Mouse (Mus musculus) heart, embryonic 12.5 days (tissue): ENCODE data around the gene Akain1. TPM values are rescaled to one million over a fixed set of nuclear protein-coding genes. Genes with fewer than 3 reads are reported as not detected.

Experiments
- ATAC-seq: fragments of 200-750 bp; cut with Nextera tagmentation; 2 replicates; pipeline ENCODE4 v1.8.0; 2017; ENCODE audit warnings: moderate TSS enrichment, moderate library complexity; ENCODE audit not compliant: insufficient number of reproducible peaks, low FRiP score
- H3K27ac ChIP-seq: fragments of 300-500 bp; sonication (generic); 2 replicates; pipeline ENCODE4 v1.5.1; 2016; ENCODE audit warnings: mild to moderate bottlenecking, moderate library complexity; ENCODE audit not compliant: poor library complexity, severe bottlenecking
- H3K27me3 ChIP-seq: fragments of 300-500 bp; sonication (generic); replicated peaks from 2 replicates; pipeline ENCODE4 v1.6.1; 2016; ENCODE audit warnings: mild to moderate bottlenecking, moderate library complexity
- H3K36me3 ChIP-seq: fragments of 300-500 bp; sonication (generic); 2 replicates; pipeline ENCODE4 v1.6.1; 2016; ENCODE audit warnings: mild to moderate bottlenecking, moderate library complexity
- H3K4me1 ChIP-seq: fragments of 300-500 bp; sonication (generic); replicated peaks from 2 replicates; pipeline ENCODE4 v1.6.1; 2016; ENCODE audit warnings: mild to moderate bottlenecking
- H3K4me2 ChIP-seq: fragments of 300-500 bp; sonication (generic); 2 replicates; pipeline ENCODE4 v1.6.1; 2016; ENCODE audit warnings: mild to moderate bottlenecking, moderate library complexity
- H3K4me3 ChIP-seq: fragments of 300-500 bp; sonication (generic); 2 replicates; pipeline ENCODE4 v1.5.1; 2016; ENCODE audit warnings: mild to moderate bottlenecking
- H3K9ac ChIP-seq: fragments of 300-500 bp; sonication (generic); 2 replicates; pipeline ENCODE4 v1.6.1; 2016; ENCODE audit warnings: mild to moderate bottlenecking, moderate library complexity
- H3K9me3 ChIP-seq: fragments of 300-500 bp; sonication (generic); replicated peaks from 2 replicates; pipeline ENCODE4 v1.6.1; 2016; ENCODE audit warnings: mild to moderate bottlenecking, moderate library complexity
- WGBS: fragments of 180-500 bp; shearing (Covaris S2); methylation state at CpG from one replicate; pipeline ENCODE4 v1.1.7; 2016; 5-methylcytosine and 5-hydroxymethylcytosine counted together
- polyA plus RNA-seq: library from polyadenylated mRNA; unstranded; fragments of >200 nt; fragmentation: Nextera tagmentation; extraction: Ambion mirVana; gene quantifications from 2 replicates; pipeline ENCODE4 v1.2.1, GENCODE M21; 2016

Akain1 gene
- polyA plus RNA-seq, result not detected in 2 replicates

DNA sequence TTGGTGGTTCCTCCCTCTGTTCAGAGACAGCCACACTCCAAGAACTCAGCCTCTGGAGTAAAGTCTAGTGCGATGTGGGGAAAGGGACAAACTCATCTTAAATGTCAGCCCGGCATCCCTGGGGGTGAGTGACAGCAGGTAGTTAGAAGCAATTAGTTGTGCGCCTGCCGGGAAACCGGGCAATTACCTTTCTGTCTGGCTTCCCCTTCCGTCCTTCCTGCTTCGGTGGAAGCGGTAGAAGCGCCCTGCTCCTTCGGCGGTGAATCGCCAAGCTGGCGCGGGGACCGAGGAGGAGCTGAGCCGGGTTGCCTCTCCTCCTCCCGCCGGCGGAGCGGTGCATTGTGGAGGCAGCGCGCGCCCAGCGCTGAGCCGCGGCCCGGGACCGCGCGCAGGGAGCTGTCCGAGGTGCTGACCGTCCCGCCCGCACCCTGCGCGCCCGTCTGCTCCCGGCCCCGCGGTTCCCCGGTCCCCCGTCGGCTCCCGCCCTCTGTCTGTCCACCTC lies at the start of gene Akain1:
TSS of gene Akain1 (plus strand) at position 337 of the 502 bp plus-strand sequence.
- Histone ChIP-seq H3K9me3 (no peaks in the 10 kb centered on the region), H3K27ac (no peak within 1 kb of the TSS), H3K27me3 (peaks cover 38% of the 10 kb centered on the region), H3K4me2 (peak within 1 kb of the TSS; percentile 88), H3K9ac (peak within 1 kb of the TSS; percentile 61), H3K4me1 (peaks cover 22% of the 10 kb centered on the region), H3K4me3 (peak within 1 kb of the TSS; percentile 54), H3K36me3 (no peaks in the 10 kb centered on the region)
- WGBS, result under 1% methylated on average over 41 of the region's 44 CpGs
- peak; percentile 91 for ATAC-seq

DNA sequence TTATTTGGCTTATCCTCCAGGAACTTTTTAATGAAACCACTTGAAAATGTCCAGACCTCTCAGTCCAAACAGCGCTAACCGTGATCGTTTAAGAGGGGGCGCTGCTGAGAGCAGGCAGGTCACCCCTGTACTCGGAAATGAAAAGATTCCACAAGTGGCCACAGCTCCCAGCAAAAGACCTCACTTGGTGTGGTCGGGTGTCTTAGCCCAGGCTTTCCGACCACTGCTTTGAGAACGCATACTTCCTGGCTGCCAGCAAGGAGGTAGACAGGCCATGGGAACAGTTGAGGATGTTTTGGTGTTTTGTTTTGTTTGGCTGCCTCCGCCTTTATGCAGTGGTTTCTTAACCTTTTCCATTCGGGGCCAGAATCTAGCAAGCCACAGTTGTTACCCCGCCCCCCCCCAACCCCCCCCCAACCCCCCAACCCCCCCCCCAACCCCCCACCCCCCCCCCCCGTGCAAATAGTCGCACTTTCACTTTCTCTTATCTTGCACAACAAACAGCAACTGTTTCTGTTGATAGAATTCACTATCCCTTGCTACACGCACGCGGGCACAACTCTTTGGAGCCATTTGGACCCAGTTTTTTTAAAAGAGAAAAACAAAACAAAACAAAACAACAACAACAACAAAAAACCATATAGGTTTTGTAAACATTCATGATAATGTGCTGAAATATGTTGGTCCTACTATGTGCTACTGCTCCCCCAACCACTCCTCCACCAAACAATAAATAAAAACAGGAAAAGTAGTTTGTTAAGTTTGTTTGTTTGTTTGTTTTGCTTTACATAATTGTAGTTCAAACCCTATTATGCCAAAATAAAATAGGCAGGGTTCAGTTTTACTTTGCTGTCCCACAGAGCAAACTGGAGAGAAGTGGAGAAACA lies 42.7 kb upstream of the Akain1 start:
- Histone ChIP-seq H3K27ac (no peak overlapping the region), H3K4me1 (no peaks in the 10 kb centered on the region), H3K36me3 (peaks cover under 1% of the 10 kb centered on the region; the same call in 1 of the 2 replicates), H3K4me3 (peak overlapping the region; percentile 19), H3K9me3 (no peaks in the 10 kb centered on the region), H3K27me3 (no peaks in the 10 kb centered on the region), H3K4me2 (peak overlapping the region; percentile 55), H3K9ac (peak overlapping the region; percentile 43; the same call in 1 of the 2 replicates)
- peak; percentile 60 for ATAC-seq
- 26% methylated on average over 13 of the region's 16 CpGs for WGBS

DNA sequence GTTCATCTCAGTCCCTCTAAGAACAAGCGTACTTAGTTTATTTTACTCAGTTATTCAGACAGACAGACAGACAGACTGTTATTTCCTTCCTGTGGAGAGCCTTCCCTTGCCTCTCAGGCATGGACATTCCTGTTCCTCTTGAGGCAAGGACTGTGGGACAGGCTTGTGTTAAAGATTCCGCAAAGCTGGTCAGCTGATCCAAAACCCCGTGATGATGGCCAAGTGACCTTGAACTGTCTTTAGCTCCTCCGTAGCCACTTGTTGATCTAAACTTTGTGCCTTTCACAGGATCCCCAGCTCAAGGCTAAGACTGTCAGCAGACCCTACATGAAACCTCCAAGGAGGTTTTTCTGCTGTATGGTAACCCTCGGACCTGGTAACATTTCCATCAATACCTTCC lies 42.0 kb upstream of the Akain1 start:
- Histone ChIP-seq H3K9me3 (no peaks in the 10 kb centered on the region), H3K4me1 (no peaks in the 10 kb centered on the region), H3K4me2 (no peak overlapping the region), H3K36me3 (no peaks in the 10 kb centered on the region), H3K27me3 (no peaks in the 10 kb centered on the region), H3K27ac (no peak overlapping the region), H3K4me3 (no peak overlapping the region), H3K9ac (no peak overlapping the region)
- ATAC-seq, result no peak
- 39% methylated on average over 5 of the region's 5 CpGs for WGBS

DNA sequence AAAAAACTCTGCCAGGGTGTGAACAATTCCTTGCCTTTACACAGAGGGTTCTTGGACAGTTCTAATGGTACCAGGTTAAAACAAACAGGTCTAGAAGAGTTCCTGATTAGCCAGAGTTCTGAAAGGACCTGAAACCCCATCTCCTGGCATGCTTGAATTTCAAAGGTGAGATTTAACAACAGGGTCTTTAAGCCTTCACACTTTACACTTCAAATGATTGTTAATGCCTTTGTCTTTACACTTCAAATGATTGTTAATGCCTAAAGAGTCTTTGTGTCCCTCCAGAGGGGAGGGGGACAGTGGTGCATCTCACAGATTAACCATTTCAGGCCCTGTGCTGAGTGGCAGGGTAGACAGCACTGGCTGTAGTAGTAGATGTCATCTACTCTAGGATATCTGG lies 41.0 kb upstream of the Akain1 start:
- no peaks in the 10 kb centered on the region for H3K36me3 ChIP-seq
- no peak for ATAC-seq
- no peaks in the 10 kb centered on the region for H3K27me3 ChIP-seq
- H3K4me2 ChIP-seq, result no peak overlapping the region
- no peak overlapping the region for H3K27ac ChIP-seq
- no peaks in the 10 kb centered on the region for H3K4me1 ChIP-seq
- no peak overlapping the region for H3K9ac ChIP-seq
- no peak overlapping the region for H3K4me3 ChIP-seq
- H3K9me3 ChIP-seq, result no peaks in the 10 kb centered on the region

DNA sequence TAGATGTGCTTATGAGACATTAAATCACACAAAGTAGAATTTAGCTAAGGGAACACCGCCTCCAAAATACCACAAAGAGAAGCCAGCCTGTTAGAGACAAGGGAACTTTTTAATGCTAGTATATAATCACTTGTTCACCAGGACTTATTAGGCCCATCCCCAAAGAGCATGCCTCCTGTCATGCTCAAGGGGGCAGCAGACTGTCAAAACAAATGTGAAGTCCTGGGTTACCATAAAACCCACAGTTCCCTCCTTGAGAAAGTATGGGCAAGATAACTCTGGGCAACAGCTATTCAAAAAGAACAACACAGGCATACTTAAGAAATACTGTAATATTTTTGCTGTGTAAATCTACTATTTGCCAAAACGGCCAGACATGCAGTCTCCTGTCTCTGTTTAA lies 38.0 kb upstream of the Akain1 start:
- no peaks in the 10 kb centered on the region for H3K9me3 ChIP-seq
- no peak for ATAC-seq
- no peak overlapping the region for H3K4me2 ChIP-seq
- WGBS, result 75% methylated on average over 2 of the region's 2 CpGs
- no peaks in the 10 kb centered on the region for H3K27me3 ChIP-seq
- H3K4me3 ChIP-seq, result no peak overlapping the region
- H3K27ac ChIP-seq, result no peak overlapping the region
- no peaks in the 10 kb centered on the region for H3K4me1 ChIP-seq
- no peak overlapping the region for H3K9ac ChIP-seq
- H3K36me3 ChIP-seq, result no peaks in the 10 kb centered on the region

DNA sequence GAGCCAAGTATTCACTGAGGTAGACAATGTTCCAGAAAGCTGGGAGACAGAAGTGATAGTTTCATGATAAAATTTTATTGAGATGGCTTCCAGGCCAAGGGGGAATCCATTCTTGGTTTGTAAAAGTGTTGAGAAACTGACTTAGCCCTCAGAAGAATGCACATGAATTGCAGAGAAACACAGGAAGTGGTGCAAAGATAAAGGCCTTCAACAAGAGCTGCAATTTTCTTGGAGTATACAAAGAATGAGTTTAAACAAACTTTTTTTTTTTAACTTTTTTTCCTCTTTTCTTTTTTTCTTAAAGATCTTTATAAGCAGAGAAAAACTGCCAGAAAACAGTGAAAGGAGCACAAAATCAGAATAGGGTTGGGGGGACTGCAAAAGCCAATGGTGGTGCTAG lies 23.0 kb upstream of the Akain1 start:
- H3K9me3 ChIP-seq, result no peaks in the 10 kb centered on the region
- peak overlapping the region; percentile 96; the same call in 1 of the 2 replicates for H3K27ac ChIP-seq
- H3K4me3 ChIP-seq, result peak overlapping the region; percentile 88
- no peaks in the 10 kb centered on the region for H3K27me3 ChIP-seq
- no peak for ATAC-seq
- peak overlapping the region; percentile 83 for H3K4me2 ChIP-seq
- peak overlapping the region; percentile 82 for H3K9ac ChIP-seq
- H3K36me3 ChIP-seq, result no peaks in the 10 kb centered on the region
- 0 out of 2 replicates have a peak, but pooled peaks cover 4% of the 10 kb centered on the region for H3K4me1 ChIP-seq

DNA sequence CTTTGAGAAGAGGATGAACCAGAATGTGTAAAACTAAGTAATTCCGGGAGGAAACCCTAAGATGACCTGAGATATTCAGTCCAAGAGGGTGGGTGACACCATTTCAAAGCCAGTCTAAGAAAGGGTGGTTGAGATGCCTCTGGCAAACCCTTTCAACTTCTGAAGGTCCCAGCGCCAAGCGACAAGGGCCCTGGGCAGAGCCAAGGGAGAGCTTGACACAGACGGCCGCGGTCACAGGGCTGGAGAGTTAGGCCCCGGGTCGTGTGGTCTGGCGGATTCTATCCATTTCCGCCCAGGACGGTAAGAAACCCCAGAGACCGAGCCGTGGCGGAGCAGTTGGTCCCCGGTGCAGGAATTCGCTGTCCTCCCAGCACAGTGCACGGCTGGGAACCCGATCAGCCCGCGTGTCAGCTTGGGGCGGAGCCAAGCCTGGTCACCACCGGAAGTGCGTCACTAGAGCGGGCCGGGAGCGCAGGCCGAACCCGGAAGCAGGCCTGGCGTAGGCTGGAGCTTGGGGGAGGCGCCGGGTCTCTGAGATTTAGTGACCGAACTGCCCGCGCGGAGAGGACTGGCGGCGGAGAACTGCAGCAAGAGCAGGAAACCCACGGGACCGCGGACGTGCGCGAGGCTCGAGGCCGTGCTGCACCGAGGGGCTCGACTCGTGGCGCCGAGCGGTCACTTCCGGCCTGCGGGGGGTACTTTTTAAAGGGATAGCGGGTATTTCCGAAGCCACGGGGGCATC lies 22.0 kb upstream of the Akain1 start:
- under 1% methylated on average over 56 of the region's 56 CpGs for WGBS
- Histone ChIP-seq H3K9me3 (no peaks in the 10 kb centered on the region), H3K9ac (peak overlapping the region; percentile 82), H3K27ac (peak overlapping the region; percentile 96), H3K27me3 (no peaks in the 10 kb centered on the region), H3K4me2 (peak overlapping the region; percentile 83), H3K36me3 (no peaks in the 10 kb centered on the region), H3K4me3 (peak overlapping the region; percentile 88), H3K4me1 (0 out of 2 replicates have a peak, but pooled peaks cover 4% of the 10 kb centered on the region)
- peak; percentile 100 for ATAC-seq

DNA sequence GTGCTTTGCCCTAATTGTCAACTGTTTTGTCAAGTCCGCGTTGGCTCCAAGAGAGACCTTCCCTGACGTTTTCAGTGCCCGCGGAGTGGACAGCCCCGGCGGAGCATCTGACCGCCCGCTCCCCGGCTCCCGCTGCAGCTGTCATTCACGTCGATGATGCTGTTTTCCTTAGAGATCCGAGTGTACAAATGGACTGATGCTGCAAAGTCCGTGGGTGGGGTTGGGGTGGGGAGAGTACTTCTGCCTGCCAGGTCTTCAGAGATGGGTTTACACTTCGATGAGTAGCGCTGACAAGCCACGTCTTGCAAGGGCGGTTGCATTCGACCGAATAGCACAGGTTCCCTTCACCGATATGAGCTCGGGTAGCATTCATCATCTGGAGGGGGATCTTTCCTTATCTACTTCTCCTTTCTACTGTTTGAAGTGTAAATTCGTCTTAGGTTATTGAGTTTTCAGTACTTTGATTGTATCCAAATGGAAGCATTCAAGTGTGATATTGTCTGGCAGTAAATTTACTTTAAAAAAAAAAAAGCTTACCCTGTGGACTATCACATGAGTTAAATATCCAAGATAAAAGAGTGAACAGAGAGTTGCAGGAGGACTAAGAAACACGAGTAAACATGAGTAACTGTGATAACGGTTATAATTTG lies 21.3 kb upstream of the Akain1 start:
- H3K9me3 ChIP-seq, result no peaks in the 10 kb centered on the region
- WGBS, result 2% methylated on average over 26 of the region's 26 CpGs
- ATAC-seq, result peak; percentile 58

DNA sequence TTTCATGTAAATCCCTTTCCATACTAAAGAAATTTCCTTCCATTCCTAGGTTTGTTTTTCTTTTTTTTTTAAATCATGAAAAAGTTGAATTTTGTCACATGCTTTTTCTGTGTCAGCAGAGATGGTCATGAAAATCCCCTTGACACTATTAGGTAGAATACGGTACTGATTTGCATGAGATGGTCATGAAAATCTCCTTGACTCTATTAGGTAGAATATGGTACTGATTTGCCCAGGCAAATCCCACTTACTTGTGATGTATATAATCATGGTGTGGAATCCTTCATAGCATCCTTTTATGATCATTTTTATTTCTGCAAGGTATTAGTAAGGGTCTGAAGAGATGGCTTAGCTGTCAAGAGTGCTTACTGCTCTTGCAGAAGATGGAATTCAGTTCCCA lies 17.5 kb upstream of the Akain1 start:
- H3K9ac ChIP-seq, result no peak overlapping the region
- H3K4me1 ChIP-seq, result no peaks in the 10 kb centered on the region
- no peak overlapping the region for H3K27ac ChIP-seq
- H3K4me3 ChIP-seq, result no peak overlapping the region
- no peak overlapping the region for H3K4me2 ChIP-seq
- 4% methylated on average over 1 of the region's 1 CpGs for WGBS
- no peak for ATAC-seq
- H3K36me3 ChIP-seq, result no peaks in the 10 kb centered on the region
- no peaks in the 10 kb centered on the region for H3K27me3 ChIP-seq
- no peaks in the 10 kb centered on the region for H3K9me3 ChIP-seq

More for the DNA sequence above, 21.3 kb upstream of the Akain1 start:
- H3K27ac ChIP-seq, result peak overlapping the region; percentile 96
- H3K4me3 ChIP-seq, result peak overlapping the region; percentile 88
- peak overlapping the region; percentile 82 for H3K9ac ChIP-seq
- no peaks in the 10 kb centered on the region for H3K36me3 ChIP-seq
- no peaks in the 10 kb centered on the region for H3K27me3 ChIP-seq
- 0 out of 2 replicates have a peak, but pooled peaks cover 4% of the 10 kb centered on the region for H3K4me1 ChIP-seq
- H3K4me2 ChIP-seq, result peak overlapping the region; percentile 83

DNA sequence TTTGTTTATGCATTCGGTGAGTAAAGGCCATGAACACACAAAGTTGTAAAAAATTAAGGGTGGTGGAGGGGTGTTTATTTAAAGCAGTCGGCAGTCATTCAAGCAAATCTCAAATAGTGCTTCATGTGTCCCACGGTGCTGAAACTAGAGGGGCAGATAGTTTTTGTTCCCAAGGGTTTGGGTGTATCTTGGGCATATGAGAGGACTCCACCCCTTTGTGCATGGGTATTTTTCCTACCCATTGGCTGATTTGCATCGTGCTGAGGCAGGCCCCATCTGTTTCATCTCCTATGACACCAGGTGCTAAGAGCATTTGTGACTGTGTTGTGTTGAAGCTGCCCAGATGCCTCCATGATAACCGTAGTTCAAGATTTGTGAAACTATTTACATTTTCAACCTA lies 1.3 kb upstream of the Akain1 start:
- H3K36me3 ChIP-seq, result no peaks in the 10 kb centered on the region
- no peak overlapping the region for H3K9ac ChIP-seq
- H3K4me2 ChIP-seq, result no peak overlapping the region
- 65% methylated on average over 5 of the region's 5 CpGs for WGBS
- H3K27ac ChIP-seq, result no peak overlapping the region
- peaks cover 38% of the 10 kb centered on the region for H3K27me3 ChIP-seq
- no peaks in the 10 kb centered on the region for H3K9me3 ChIP-seq
- no peak overlapping the region for H3K4me3 ChIP-seq
- no peak for ATAC-seq
- H3K4me1 ChIP-seq, result peaks cover 22% of the 10 kb centered on the region
